Mouse (Mus musculus): Measurements from ENCODE around the gene Macf1. TPM values are rescaled to one million over a fixed set of nuclear protein-coding genes. Genes with fewer than 3 reads are reported as not detected.
"Not testable (repeated sequence)": the region's sequence is repeated elsewhere in the genome, so short reads cannot be mapped to it uniquely, and the experiment has no call there.

The Macf1 gene
- total and polyA plus RNA-seq, 3 experiments, result 39.3 to 169 (median 129) TPM

GRCm38 (mm10) chr4:123334177-123334576 lies 350.0 kb downstream of the Macf1 start:
- no peak for DNase-seq (ENCODE audit: low spot score)
- no peak for TF ChIP-seq GATA1 (IDR thresholded peaks at IDR 0.05; ENCODE audit: borderline replicate concordance, low read length)
- TF ChIP-seq GATA2 (IDR thresholded peaks at IDR 0.05; ENCODE audit: borderline replicate concordance, low read depth, low read length), result no peak
- TF ChIP-seq POLR2AphosphoS5 (IDR thresholded peaks at IDR 0.05; ENCODE audit: insufficient replicate concordance, low read depth, low read length), result no peak
- TF ChIP-seq CTCF (IDR thresholded peaks at IDR 0.05; ENCODE audit: low read depth, low read length), result no peak
- no peak for TF ChIP-seq TAL1 (conservative IDR thresholded peaks at IDR 0.05; ENCODE audit: low read depth, low read length)
- no peaks in the 10 kb centered on the region for H3K36me3 ChIP-seq (replicated peaks)
- H3K9me3 ChIP-seq (replicated peaks), result peaks cover 4% of the 10 kb centered on the region
- H3K4me1 ChIP-seq (ENCODE audit: insufficient read depth, low read depth, low read length), result no peaks in the 10 kb centered on the region
- no peak overlapping the region for H3K4me3 ChIP-seq (ENCODE audit: low read depth, low read length)
- H3K27me3 ChIP-seq (ENCODE audit: insufficient read depth, low read length), result peaks cover 18% of the 10 kb centered on the region
- ATAC-seq (ENCODE audit: extremely low read depth, insufficient number of reproducible peaks, low FRiP score, poor library complexity, severe bottlenecking), result no peak

- H3K4me1 ChIP-seq (ENCODE audit: insufficient read depth, low read depth, low read length), result no peaks in the 10 kb centered on the region
- no peak overlapping the region for H3K4me3 ChIP-seq (ENCODE audit: low read depth, low read length)
- DNase-seq (ENCODE audit: low spot score), result no peak
- no peaks in the 10 kb centered on the region for H3K36me3 ChIP-seq (replicated peaks)
- H3K27me3 ChIP-seq (ENCODE audit: insufficient read depth, low read length), result peaks cover 18% of the 10 kb centered on the region
- peaks cover 4% of the 10 kb centered on the region for H3K9me3 ChIP-seq (replicated peaks)
- no peak for ATAC-seq (ENCODE audit: extremely low read depth, insufficient number of reproducible peaks, low FRiP score, poor library complexity, severe bottlenecking)
- TF ChIP-seq GATA1 (IDR thresholded peaks at IDR 0.05; ENCODE audit: borderline replicate concordance, low read length), result no peak
- TF ChIP-seq POLR2AphosphoS5 (IDR thresholded peaks at IDR 0.05; ENCODE audit: insufficient replicate concordance, low read depth, low read length), result no peak
- TF ChIP-seq TAL1 (conservative IDR thresholded peaks at IDR 0.05; ENCODE audit: low read depth, low read length), result no peak
- no peak for TF ChIP-seq GATA2 (IDR thresholded peaks at IDR 0.05; ENCODE audit: borderline replicate concordance, low read depth, low read length)
- no peak for TF ChIP-seq CTCF (IDR thresholded peaks at IDR 0.05; ENCODE audit: low read depth, low read length)
These were observed 351.0 kb downstream of the Macf1 start for GRCm38 (mm10) chr4:123333151-123333550.

GRCm38 (mm10) chr4:123331961-123332360 lies 352.2 kb downstream of the Macf1 start:
- not testable (repeated sequence) for H3K4me1 ChIP-seq (ENCODE audit: insufficient read depth, low read depth, low read length); ATAC-seq (ENCODE audit: extremely low read depth, insufficient number of reproducible peaks, low FRiP score, poor library complexity, severe bottlenecking); H3K9me3 ChIP-seq (replicated peaks); DNase-seq (ENCODE audit: low spot score); H3K36me3 ChIP-seq (replicated peaks); H3K4me3 ChIP-seq (ENCODE audit: low read depth, low read length)
- peaks cover 20% of the 10 kb centered on the region for H3K27me3 ChIP-seq (ENCODE audit: insufficient read depth, low read length)

- ATAC-seq (ENCODE audit: extremely low read depth, insufficient number of reproducible peaks, low FRiP score, poor library complexity, severe bottlenecking) (no peak), DNase-seq (ENCODE audit: low spot score) (no peak)
- no peaks in the 10 kb centered on the region for H3K36me3 ChIP-seq (replicated peaks)
- H3K27me3 ChIP-seq (ENCODE audit: insufficient read depth, low read length), result peaks cover 20% of the 10 kb centered on the region
- no peaks in the 10 kb centered on the region for H3K4me1 ChIP-seq (ENCODE audit: insufficient read depth, low read depth, low read length)
- no peak overlapping the region for H3K4me3 ChIP-seq (ENCODE audit: low read depth, low read length)
- peaks cover 4% of the 10 kb centered on the region for H3K9me3 ChIP-seq (replicated peaks)
- no peak for TF ChIP-seq TAL1 (conservative IDR thresholded peaks at IDR 0.05; ENCODE audit: low read depth, low read length)
- TF ChIP-seq GATA1 (IDR thresholded peaks at IDR 0.05; ENCODE audit: borderline replicate concordance, low read length), result no peak
- no peak for TF ChIP-seq GATA2 (IDR thresholded peaks at IDR 0.05; ENCODE audit: borderline replicate concordance, low read depth, low read length)
- TF ChIP-seq POLR2AphosphoS5 (IDR thresholded peaks at IDR 0.05; ENCODE audit: insufficient replicate concordance, low read depth, low read length), result no peak
- no peak for TF ChIP-seq CTCF (IDR thresholded peaks at IDR 0.05; ENCODE audit: low read depth, low read length)
These were observed 352.8 kb downstream of the Macf1 start for GRCm38 (mm10) chr4:123331326-123331725.

GRCm38 (mm10) chr4:123328946-123329345 lies 355.2 kb downstream of the Macf1 start:
- H3K9me3 ChIP-seq (replicated peaks), result peaks cover 4% of the 10 kb centered on the region
- no peak for TF ChIP-seq GATA1 (IDR thresholded peaks at IDR 0.05; ENCODE audit: borderline replicate concordance, low read length)
- TF ChIP-seq GATA2 (IDR thresholded peaks at IDR 0.05; ENCODE audit: borderline replicate concordance, low read depth, low read length), result no peak
- no peak for TF ChIP-seq TAL1 (conservative IDR thresholded peaks at IDR 0.05; ENCODE audit: low read depth, low read length)
- TF ChIP-seq CTCF (IDR thresholded peaks at IDR 0.05; ENCODE audit: low read depth, low read length), result no peak
- TF ChIP-seq POLR2AphosphoS5 (IDR thresholded peaks at IDR 0.05; ENCODE audit: insufficient replicate concordance, low read depth, low read length), result no peak
- H3K36me3 ChIP-seq (replicated peaks), result no peaks in the 10 kb centered on the region
- H3K4me1 ChIP-seq (ENCODE audit: insufficient read depth, low read depth, low read length), result no peaks in the 10 kb centered on the region
- DNase-seq (ENCODE audit: low spot score) (no peak), ATAC-seq (ENCODE audit: extremely low read depth, insufficient number of reproducible peaks, low FRiP score, poor library complexity, severe bottlenecking) (no peak)
- H3K4me3 ChIP-seq (ENCODE audit: low read depth, low read length), result no peak overlapping the region
- peaks cover 18% of the 10 kb centered on the region for H3K27me3 ChIP-seq (ENCODE audit: insufficient read depth, low read length)

GRCm38 (mm10) chr4:123327630-123328029 lies 356.5 kb downstream of the Macf1 start:
- no peak overlapping the region for H3K4me3 ChIP-seq (ENCODE audit: low read depth, low read length)
- H3K9me3 ChIP-seq (replicated peaks), result peaks cover 10% of the 10 kb centered on the region

GRCm38 (mm10) chr4:123326087-123326486 lies 358.1 kb downstream of the Macf1 start:
- no peak for DNase-seq (ENCODE audit: low spot score)
- no peak for ATAC-seq (ENCODE audit: extremely low read depth, insufficient number of reproducible peaks, low FRiP score, poor library complexity, severe bottlenecking)
- no peak for TF ChIP-seq CTCF (IDR thresholded peaks at IDR 0.05; ENCODE audit: low read depth, low read length)
- no peak for TF ChIP-seq GATA2 (IDR thresholded peaks at IDR 0.05; ENCODE audit: borderline replicate concordance, low read depth, low read length)
- no peak for TF ChIP-seq POLR2AphosphoS5 (IDR thresholded peaks at IDR 0.05; ENCODE audit: insufficient replicate concordance, low read depth, low read length)
- no peak for TF ChIP-seq TAL1 (conservative IDR thresholded peaks at IDR 0.05; ENCODE audit: low read depth, low read length)
- no peak for TF ChIP-seq GATA1 (IDR thresholded peaks at IDR 0.05; ENCODE audit: borderline replicate concordance, low read length)

More at GRCm38 (mm10) chr4:123327630-123328029, 356.5 kb downstream of the Macf1 start:
- Histone ChIP-seq H3K27me3 (ENCODE audit: insufficient read depth, low read length) (peaks cover 18% of the 10 kb centered on the region), H3K36me3 (replicated peaks) (no peaks in the 10 kb centered on the region), H3K4me1 (ENCODE audit: insufficient read depth, low read depth, low read length) (no peaks in the 10 kb centered on the region)
- DNase-seq (ENCODE audit: low spot score), result no peak
- TF ChIP-seq GATA1 (IDR thresholded peaks at IDR 0.05; ENCODE audit: borderline replicate concordance, low read length) (no peak), POLR2AphosphoS5 (IDR thresholded peaks at IDR 0.05; ENCODE audit: insufficient replicate concordance, low read depth, low read length) (no peak), CTCF (IDR thresholded peaks at IDR 0.05; ENCODE audit: low read depth, low read length) (no peak), GATA2 (IDR thresholded peaks at IDR 0.05; ENCODE audit: borderline replicate concordance, low read depth, low read length) (no peak), TAL1 (conservative IDR thresholded peaks at IDR 0.05; ENCODE audit: low read depth, low read length) (no peak)
- no peak for ATAC-seq (ENCODE audit: extremely low read depth, insufficient number of reproducible peaks, low FRiP score, poor library complexity, severe bottlenecking)

More at GRCm38 (mm10) chr4:123326087-123326486, 358.1 kb downstream of the Macf1 start:
- Histone ChIP-seq H3K4me3 (ENCODE audit: low read depth, low read length) (no peak overlapping the region), H3K9me3 (replicated peaks) (peaks cover 8% of the 10 kb centered on the region), H3K27me3 (ENCODE audit: insufficient read depth, low read length) (peaks cover 18% of the 10 kb centered on the region), H3K36me3 (replicated peaks) (no peaks in the 10 kb centered on the region), H3K4me1 (ENCODE audit: insufficient read depth, low read depth, low read length) (no peaks in the 10 kb centered on the region)
